Mouse (Mus musculus) megakaryocyte-erythroid progenitor cell, adult 5-6 weeks (primary cell): ENCODE measurements around the gene Arpc4. TPM values are rescaled to one million over a fixed set of nuclear protein-coding genes. Genes with fewer than 3 reads are reported as not detected.
"Not testable (repeated sequence)": the region's sequence is repeated elsewhere in the genome, so short reads cannot be mapped to it uniquely, and the experiment has no call there.

Experiments used
- ATAC-seq: replicated peaks from 2 replicates; pipeline ENCODE4 v1.8.0; 2016; ENCODE audit warnings: mild to moderate bottlenecking, inconsistent platforms; ENCODE audit not compliant: severe bottlenecking, poor library complexity, low FRiP score, low TSS enrichment
- total RNA-seq, 2 experiments: library from RNA; stranded (forward) in 1 of 2; stranded (reverse) in 1 of 2; fragments of 200-1000, 215-1000 nt in 1 of 2; fragments of >200 nt in 1 of 2; fragmentation: Nextera tagmentation in 1 of 2; gene quantifications; 2 replicates each; pipeline ENCODE4 v1.2.3; 2014 to 2017

Arpc4 gene
- 128 and 162 TPM in 2 replicates for total RNA-seq (2014; fragmentation: Nextera tagmentation)
- total RNA-seq (2017): 137 and 152 TPM in 2 replicates

DNA sequence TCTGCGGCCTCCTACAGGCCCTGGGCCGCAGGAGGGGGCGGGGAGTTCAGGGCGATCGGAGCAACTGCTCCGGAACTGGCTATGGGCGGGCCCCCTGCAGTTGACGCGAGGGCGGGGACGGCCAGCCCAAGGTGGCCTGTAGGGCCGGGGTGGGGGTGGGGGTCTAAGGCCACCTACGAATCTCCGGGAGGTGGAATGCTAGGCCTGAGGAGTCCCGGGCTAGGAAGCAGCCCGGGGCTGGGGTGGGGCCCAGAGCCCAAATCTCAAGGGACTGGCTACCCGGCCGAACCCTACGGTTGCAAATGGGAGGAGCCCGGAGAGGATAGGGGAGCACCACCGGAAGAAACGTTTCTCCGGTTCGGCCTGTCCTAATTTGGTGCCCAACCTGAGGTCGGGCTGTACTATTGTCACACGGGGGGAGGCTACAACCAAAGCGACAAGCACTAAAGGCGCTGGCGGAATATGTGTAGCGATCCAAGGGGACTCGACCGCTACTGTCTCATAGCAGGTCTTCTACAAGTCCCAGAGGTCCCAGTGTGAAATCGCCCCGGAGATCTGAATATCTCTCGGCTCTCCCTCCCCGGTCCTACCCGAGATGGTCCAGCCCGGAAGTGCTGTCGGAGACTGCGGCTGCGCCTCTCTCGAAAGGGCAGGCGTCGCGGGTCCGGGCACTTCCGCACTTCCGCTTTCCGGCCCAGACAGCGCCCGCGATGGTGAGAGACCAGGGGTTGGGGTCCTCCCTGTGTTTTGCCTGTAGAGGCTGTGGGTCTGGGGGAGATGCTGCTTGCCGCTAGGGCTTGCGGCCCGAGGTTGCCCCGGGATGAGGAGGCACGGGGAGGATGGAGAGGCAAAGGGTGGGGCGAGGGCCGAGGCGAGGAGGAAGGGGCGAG is at the start of gene Arpc4, which contains the start of gene Tada3:
TSS of gene Arpc4 (plus strand) at position 620 of the 890 bp plus-strand sequence.
TSS of gene Tada3 (minus strand) at position 388 of the 890 bp plus-strand sequence.
- ATAC-seq: peak; percentile 82

DNA sequence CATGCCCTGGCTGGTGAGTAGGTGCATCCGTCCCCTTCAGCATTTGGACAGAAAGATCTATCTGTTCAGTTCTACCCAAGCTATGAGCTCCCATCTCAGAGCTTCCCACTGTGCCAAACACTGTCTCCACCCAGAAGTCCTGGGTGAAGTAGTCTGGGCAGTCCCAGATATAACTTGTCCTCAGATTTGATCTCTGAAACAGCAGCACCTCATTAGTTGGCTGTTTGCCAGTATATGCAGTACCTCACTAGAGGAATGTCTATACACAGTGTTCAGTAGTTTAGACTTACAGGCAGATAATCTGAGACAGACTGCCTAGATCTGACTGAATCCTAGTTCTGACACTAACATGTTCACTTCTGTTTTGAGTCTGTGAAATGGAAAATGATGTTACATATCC is 48.5 kb upstream of the Arpc4 start:
- no peak for ATAC-seq

DNA sequence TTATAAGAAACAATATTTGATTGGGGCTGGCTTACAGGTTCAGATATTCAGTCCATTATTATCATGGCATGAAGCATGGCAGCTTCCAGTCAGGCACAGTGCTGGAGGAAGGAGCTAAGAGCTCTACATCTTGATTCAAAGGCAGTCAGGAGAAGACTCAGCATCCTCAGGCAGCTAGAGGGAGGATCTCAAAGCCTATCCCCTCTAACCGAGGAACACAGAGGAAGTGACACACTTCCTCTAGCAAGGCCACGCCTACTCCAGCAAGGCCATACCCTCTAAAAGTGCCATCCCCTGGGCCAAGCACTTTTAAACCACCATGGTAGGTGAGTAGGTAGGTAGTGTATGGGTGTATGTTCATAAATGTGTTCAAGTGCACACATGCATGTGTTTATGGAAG is 47.4 kb upstream of the Arpc4 start:
- ATAC-seq: no peak

GRCm38 (mm10) chr6:113331721-113332120 is 46.2 kb upstream of the Arpc4 start:
- ATAC-seq: no peak

GRCm38 (mm10) chr6:113332734-113333133 is 45.2 kb upstream of the Arpc4 start:
- not testable (repeated sequence) for ATAC-seq

- no peak for ATAC-seq
These were observed 44.6 kb upstream of the Arpc4 start for GRCm38 (mm10) chr6:113333137-113333950.

GRCm38 (mm10) chr6:113334216-113334615 is 43.7 kb upstream of the Arpc4 start:
- no peak for ATAC-seq

GRCm38 (mm10) chr6:113336852-113337620 is 40.9 kb upstream of the Arpc4 start:
- ATAC-seq: no peak

DNA sequence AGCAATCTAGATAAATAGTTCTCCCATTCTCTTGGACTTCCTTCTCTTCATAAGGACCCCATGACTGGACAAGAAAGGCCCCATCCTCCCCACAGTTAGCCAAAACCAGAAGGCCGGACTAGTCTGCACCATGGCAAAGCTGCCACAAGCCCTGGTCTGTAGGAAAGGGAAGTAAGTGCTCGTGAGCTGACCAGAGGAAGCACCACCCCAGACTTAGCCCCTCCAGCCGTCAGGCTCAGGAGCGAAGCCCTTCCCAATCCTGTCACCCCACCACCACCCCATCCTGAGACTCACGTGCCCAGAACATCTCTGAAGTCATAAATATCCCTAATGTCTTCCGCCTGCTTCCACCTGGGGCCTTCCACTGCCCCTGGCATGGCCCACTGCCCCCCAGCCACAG is 36.3 kb upstream of the Arpc4 start:
- no peak for ATAC-seq

GRCm38 (mm10) chr6:113342297-113342696 is 35.6 kb upstream of the Arpc4 start:
- no peak for ATAC-seq

GRCm38 (mm10) chr6:113343177-113344092 is 34.5 kb upstream of the Arpc4 start, which contains the start of gene Camk1:
Gene Camk1 (minus strand): TSS chr6:113343984.
- ATAC-seq: peak; percentile 88

DNA sequence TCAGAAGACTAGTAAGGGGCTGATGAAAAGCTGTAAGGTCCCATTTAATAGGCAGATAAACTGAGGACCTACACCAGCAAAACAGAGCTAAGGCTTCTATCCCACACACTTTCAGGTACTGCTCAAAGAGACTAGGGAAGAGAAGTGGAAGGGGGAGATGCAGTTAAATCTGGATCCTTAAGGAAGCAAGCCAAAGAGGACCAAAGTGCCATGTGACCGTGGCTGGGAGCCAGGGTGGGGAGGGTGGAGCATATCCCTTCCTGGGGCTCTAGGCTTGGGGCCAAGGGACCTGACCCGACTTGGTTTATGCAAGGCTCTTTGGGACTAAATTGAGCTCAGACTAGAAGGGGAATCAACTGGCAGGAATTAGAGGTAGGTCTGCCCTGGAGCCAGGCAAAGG is 33.6 kb upstream of the Arpc4 start:
- no peak for ATAC-seq

DNA sequence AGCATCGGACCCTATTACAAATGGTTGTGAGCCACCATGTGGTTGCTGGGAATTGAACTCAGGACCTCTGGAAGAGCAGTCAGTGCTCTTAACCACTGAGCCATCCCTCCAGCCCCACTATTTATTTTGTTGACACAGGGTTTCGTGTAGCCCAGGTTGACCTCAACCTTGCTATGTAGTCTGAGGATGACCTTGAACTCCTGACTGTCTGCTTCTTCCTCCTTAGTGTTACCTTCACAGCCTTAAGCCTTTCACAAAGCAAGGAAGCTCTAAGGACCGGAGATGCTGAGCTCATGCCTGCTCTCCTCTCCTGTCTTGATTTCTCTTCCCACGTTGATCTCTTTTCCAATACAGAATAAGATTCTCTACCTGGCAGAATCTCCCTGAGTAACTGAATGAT is 31.0 kb upstream of the Arpc4 start:
- ATAC-seq: no peak

DNA sequence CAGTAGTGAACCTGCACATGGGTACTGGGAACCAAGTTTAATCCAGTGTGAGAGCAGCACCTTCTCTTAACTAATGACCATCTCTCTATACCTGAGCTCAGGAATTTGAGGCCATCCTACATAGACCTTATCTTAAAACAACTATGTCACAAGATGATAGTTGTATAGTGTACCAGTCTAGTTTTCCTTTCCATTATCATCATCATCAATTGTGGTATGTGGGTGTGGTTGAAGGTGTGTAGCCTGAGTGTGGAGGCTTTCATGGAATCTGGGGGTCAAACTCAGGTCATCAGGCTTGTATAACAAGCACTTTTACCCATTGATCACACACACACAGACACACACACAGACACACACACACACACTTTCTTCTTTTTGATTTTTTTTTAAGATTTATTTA is 27.4 kb upstream of the Arpc4 start:
- no peak for ATAC-seq

- ATAC-seq: no peak
These were observed 26.8 kb upstream of the Arpc4 start for GRCm38 (mm10) chr6:113351161-113351560.

DNA sequence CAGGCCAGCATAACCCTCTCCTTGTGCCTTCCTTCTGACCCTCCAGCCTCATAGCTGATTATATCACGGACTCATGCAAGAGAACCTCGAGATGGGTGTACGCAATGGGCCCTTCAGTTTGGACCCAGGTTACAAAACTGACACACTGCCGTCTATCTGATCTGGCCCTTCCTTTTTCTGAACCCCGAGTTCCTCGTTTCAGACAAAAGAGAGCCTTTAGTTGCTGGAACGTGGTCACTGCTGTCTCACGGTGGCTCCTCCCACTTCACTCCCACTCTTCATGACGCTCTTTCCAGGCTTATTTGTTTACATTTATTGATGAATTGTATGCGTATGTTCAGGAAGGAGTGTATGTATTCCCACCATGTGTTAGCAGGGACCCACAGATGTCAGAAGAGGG is 26.3 kb upstream of the Arpc4 start:
- peak; percentile 50; the same call in 1 of the 2 replicates for ATAC-seq

- ATAC-seq: no peak
These were observed 25.1 kb upstream of the Arpc4 start for GRCm38 (mm10) chr6:113352820-113353219.

GRCm38 (mm10) chr6:113353696-113354095 is 24.2 kb upstream of the Arpc4 start:
- ATAC-seq: no peak
